Mouse (Mus musculus): ENCODE measurements at regions not wholly inside any gene's neighbourhood (a gene's known extent, or its start where the extent isn't known, plus 50 kb on each side); places are given as distances from the start of the nearest gene placed in this dataset.

DNA sequence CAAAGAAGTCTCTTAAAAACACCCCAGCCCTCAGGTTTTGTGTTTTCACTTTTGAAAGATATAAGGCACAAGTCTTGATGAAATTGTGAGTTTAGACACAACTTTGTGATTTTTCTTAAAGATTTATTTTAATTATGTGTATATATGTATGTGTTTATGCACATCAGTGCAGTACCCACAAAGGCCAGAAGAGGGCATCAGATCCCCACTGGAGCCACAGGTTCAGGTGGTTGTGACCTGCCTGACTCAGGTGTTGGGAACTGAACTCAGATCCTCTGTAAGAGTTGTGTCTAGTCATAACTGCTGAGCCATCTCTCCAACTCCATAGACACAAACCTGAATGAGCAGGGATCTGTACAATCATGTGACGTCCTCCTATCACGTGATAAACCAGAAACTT, 67.8 kb downstream of the Cd2 start:
- no peak for TF ChIP-seq POLR2A (IDR thresholded peaks at IDR 0.05; ENCODE audit: low read depth, low read length)
- TF ChIP-seq CTCF (conservative IDR thresholded peaks at IDR 0.05; ENCODE audit: insufficient read depth, insufficient read length, low read depth, low read length) = no peak

All from kidney, adult 2 months (tissue).